Mouse (Mus musculus): ENCODE results near the gene Mark2.
A peak's percentile ranks its signal among the peaks of the same experiment; 100 is the strongest.
"Not testable (repeated sequence)": the region's sequence is repeated elsewhere in the genome, so short reads cannot be mapped to it uniquely, and the experiment has no call there.

Gene Mark2

GRCm38 (mm10) chr19:7374491-7374890 is 32.8 kb upstream of the Mark2 start:
- Histone ChIP-seq H3K4me1 (replicated peaks; ENCODE audit: low read depth, low read length) (peaks cover 93% of the 10 kb centered on the region), H3K27me3 (ENCODE audit: insufficient read depth, low read length) (no peaks in the 10 kb centered on the region), H3K9me3 (ENCODE audit: low read length) (no peaks in the 10 kb centered on the region), H3K4me3 (replicated peaks; ENCODE audit: low read length) (no peak overlapping the region), H3K36me3 (ENCODE audit: insufficient read depth, low read length) (peaks cover 81% of the 10 kb centered on the region)
- TF ChIP-seq POU5F1 (IDR thresholded peaks at IDR 0.05; ENCODE audit: borderline replicate concordance, low read length) (no peak), CTCF (conservative IDR thresholded peaks at IDR 0.05; ENCODE audit: low read length) (no peak), NANOG (IDR thresholded peaks at IDR 0.05; ENCODE audit: borderline replicate concordance, low read length) (no peak)

DNA sequence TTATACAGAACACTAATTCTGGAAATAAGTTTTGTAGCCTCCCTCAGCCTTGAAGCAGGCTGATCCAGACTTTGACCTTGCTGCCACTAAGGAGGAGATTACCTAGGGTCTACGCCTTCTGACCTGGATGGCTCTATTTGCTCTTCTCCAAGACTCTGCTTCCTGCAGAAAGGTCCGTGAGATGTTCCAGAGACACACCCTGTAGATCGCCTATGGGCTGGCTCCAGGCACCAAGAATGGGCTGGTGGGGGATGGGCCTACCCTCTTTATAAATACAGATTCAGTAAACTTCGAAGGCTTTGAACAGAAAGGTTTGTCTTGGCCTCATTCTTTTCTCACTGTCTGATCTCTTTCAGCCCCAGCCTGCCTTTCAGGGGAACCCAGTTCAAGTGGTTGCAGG is 27.8 kb upstream of the Mark2 start:
- peaks cover 92% of the 10 kb centered on the region for H3K4me1 ChIP-seq (replicated peaks; ENCODE audit: low read depth, low read length)
- H3K36me3 ChIP-seq (ENCODE audit: insufficient read depth, low read length) = peaks cover 76% of the 10 kb centered on the region
- not testable (repeated sequence) for H3K9me3 ChIP-seq (ENCODE audit: low read length); H3K4me3 ChIP-seq (replicated peaks; ENCODE audit: low read length); H3K27me3 ChIP-seq (ENCODE audit: insufficient read depth, low read length)

DNA sequence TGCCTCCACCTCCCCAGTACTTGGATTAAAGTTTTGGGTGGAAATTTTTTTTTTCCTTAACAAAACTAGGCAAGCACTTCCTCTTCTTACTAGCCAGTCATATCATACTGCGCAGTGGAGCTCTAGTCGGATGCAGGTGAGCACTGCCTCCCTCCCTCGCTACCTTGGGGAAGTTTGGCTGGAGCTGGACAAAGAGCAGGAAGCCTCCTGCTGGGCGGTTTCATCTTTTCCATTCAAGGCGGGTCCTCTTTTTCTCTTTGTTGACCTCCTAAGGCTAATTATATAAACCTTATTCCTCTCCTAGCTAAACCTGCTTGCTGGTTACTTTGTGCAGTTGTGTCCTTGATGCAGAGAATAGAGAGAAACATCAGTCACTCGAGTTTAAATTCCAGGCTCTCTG is 12.0 kb upstream of the Mark2 start:
- Histone ChIP-seq H3K27me3 (ENCODE audit: insufficient read depth, low read length) (no peaks in the 10 kb centered on the region; the same call in 1 of the 2 replicates), H3K4me1 (replicated peaks; ENCODE audit: low read depth, low read length) (peaks cover 54% of the 10 kb centered on the region), H3K36me3 (ENCODE audit: insufficient read depth, low read length) (peaks cover 29% of the 10 kb centered on the region), H3K9me3 (ENCODE audit: low read length) (no peaks in the 10 kb centered on the region), H3K4me3 (replicated peaks; ENCODE audit: low read length) (peak overlapping the region; percentile 37; the same call in 1 of the 2 replicates)
- TF ChIP-seq POU5F1 (IDR thresholded peaks at IDR 0.05; ENCODE audit: borderline replicate concordance, low read length) = no peak
- peak; percentile 64 for TF ChIP-seq NANOG (IDR thresholded peaks at IDR 0.05; ENCODE audit: borderline replicate concordance, low read length)

- H3K27me3 ChIP-seq (ENCODE audit: insufficient read depth, low read length) = no peaks in the 10 kb centered on the region; the same call in 1 of the 2 replicates
- H3K9me3 ChIP-seq (ENCODE audit: low read length) = no peaks in the 10 kb centered on the region
- TF ChIP-seq POU5F1 (IDR thresholded peaks at IDR 0.05; ENCODE audit: borderline replicate concordance, low read length) = no peak
- peak; percentile 24; the same call in 1 of the 2 replicates for TF ChIP-seq NANOG (IDR thresholded peaks at IDR 0.05; ENCODE audit: borderline replicate concordance, low read length)
- peak overlapping the region; percentile 37 for H3K4me3 ChIP-seq (replicated peaks; ENCODE audit: low read length)
- peaks cover 47% of the 10 kb centered on the region for H3K4me1 ChIP-seq (replicated peaks; ENCODE audit: low read depth, low read length)
- H3K36me3 ChIP-seq (ENCODE audit: insufficient read depth, low read length) = peaks cover 22% of the 10 kb centered on the region
These were observed 11.3 kb upstream of the Mark2 start for GRCm38 (mm10) chr19:7352809-7353495.

GRCm38 (mm10) chr19:7349993-7350392 is 8.3 kb upstream of the Mark2 start:
- TF ChIP-seq CTCF (conservative IDR thresholded peaks at IDR 0.05; ENCODE audit: low read length) (no peak), POU5F1 (IDR thresholded peaks at IDR 0.05; ENCODE audit: borderline replicate concordance, low read length) (no peak), NANOG (IDR thresholded peaks at IDR 0.05; ENCODE audit: borderline replicate concordance, low read length) (no peak)
- Histone ChIP-seq H3K9me3 (ENCODE audit: low read length) (no peaks in the 10 kb centered on the region), H3K36me3 (ENCODE audit: insufficient read depth, low read length) (no peaks in the 10 kb centered on the region)

DNA sequence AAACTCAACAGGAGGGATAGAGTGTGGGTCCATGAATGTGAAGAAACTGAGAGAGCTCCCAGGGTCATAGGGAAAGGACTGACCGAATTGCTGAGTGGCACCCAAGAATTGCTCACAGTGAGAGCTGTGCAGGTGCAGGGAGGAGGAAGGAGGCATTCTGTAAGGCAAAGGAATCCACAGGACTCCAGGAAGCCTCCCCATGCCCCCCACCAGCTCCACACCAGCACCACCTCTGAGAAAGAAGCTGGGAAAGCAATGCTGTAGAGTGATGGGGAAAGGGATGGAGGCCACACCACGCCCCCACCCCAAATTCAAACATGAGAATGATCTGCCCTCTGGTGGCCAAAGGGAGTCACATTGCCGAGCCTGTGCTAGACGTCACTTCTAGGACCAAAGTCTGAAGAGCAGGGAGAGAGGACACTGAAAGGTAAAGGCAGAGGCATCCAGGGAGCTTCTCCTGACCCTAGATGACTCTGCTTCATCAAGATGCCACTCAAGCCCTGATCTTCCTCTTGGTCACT is 3.6 kb upstream of the Mark2 start:
- no peaks in the 10 kb centered on the region for H3K36me3 ChIP-seq (ENCODE audit: insufficient read depth, low read length)
- peaks cover 21% of the 10 kb centered on the region for H3K4me1 ChIP-seq (replicated peaks; ENCODE audit: low read depth, low read length)
- H3K4me3 ChIP-seq (replicated peaks; ENCODE audit: low read length) = no peak overlapping the region
- no peaks in the 10 kb centered on the region for H3K9me3 ChIP-seq (ENCODE audit: low read length)
- no peaks in the 10 kb centered on the region; the same call in 1 of the 2 replicates for H3K27me3 ChIP-seq (ENCODE audit: insufficient read depth, low read length)
- TF ChIP-seq POU5F1 (IDR thresholded peaks at IDR 0.05; ENCODE audit: borderline replicate concordance, low read length) (no peak), CTCF (conservative IDR thresholded peaks at IDR 0.05; ENCODE audit: low read length) (peak; percentile 75)

More at GRCm38 (mm10) chr19:7349993-7350392, 8.3 kb upstream of the Mark2 start:
- H3K4me3 ChIP-seq (replicated peaks; ENCODE audit: low read length) = no peak overlapping the region
- peaks cover 39% of the 10 kb centered on the region for H3K4me1 ChIP-seq (replicated peaks; ENCODE audit: low read depth, low read length)
- no peaks in the 10 kb centered on the region; the same call in 1 of the 2 replicates for H3K27me3 ChIP-seq (ENCODE audit: insufficient read depth, low read length)

- Histone ChIP-seq H3K4me3 (replicated peaks; ENCODE audit: low read length) (no peak overlapping the region), H3K4me1 (replicated peaks; ENCODE audit: low read depth, low read length) (peaks cover 43% of the 10 kb centered on the region)
- TF ChIP-seq NANOG (IDR thresholded peaks at IDR 0.05; ENCODE audit: borderline replicate concordance, low read length) (no peak), CTCF (conservative IDR thresholded peaks at IDR 0.05; ENCODE audit: low read length) (no peak), POU5F1 (IDR thresholded peaks at IDR 0.05; ENCODE audit: borderline replicate concordance, low read length) (no peak)
These were observed 986 bp upstream of the Mark2 start for GRCm38 (mm10) chr19:7342646-7343045.

DNA sequence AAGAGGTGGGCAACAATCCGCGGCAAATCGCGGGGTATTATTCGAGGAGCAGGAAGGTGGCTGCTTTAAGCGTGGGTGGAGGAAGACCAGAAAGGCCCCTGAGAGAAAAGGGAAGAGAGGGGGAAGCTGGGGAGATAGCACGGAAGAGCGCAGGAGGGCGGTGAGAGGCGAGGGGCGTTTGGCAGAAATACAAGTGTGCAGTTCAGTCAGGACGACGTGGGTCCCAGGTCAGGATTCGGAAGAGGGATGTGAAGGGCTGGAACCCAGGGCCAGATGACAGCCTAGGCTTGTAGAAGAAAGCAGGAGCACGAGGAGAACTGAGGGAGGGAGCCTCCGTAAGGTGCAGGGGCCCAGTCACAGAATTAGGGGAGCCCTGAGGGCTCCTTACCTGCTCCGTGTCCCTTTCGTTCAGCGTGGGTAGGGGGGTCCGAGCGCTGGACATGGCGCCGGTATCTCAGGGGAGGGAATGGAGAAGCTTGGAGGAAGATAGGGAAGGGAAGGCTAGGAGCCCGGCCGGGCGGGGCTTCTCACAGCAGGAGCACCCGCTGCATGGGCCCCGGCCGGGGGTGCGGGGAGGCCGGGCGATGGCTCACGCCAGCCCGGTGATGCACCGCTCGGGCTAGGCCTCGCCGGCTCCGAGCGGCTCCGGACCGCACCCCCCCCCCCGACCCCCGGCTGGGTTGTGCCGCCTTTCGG is 732 bp downstream of the Mark2 start:
- TF ChIP-seq NANOG (IDR thresholded peaks at IDR 0.05; ENCODE audit: borderline replicate concordance, low read length) (no peak), CTCF (conservative IDR thresholded peaks at IDR 0.05; ENCODE audit: low read length) (no peak), POU5F1 (IDR thresholded peaks at IDR 0.05; ENCODE audit: borderline replicate concordance, low read length) (no peak)
- Histone ChIP-seq H3K36me3 (ENCODE audit: insufficient read depth, low read length) (peaks cover 43% of the 10 kb centered on the region), H3K4me3 (replicated peaks; ENCODE audit: low read length) (peak overlapping the region; percentile 98), H3K9me3 (ENCODE audit: low read length) (no peaks in the 10 kb centered on the region), H3K4me1 (replicated peaks; ENCODE audit: low read depth, low read length) (peaks cover 60% of the 10 kb centered on the region), H3K27me3 (ENCODE audit: insufficient read depth, low read length) (no peaks in the 10 kb centered on the region)

More at GRCm38 (mm10) chr19:7342646-7343045, 986 bp upstream of the Mark2 start:
- Histone ChIP-seq H3K36me3 (ENCODE audit: insufficient read depth, low read length) (peaks cover 26% of the 10 kb centered on the region), H3K27me3 (ENCODE audit: insufficient read depth, low read length) (no peaks in the 10 kb centered on the region), H3K9me3 (ENCODE audit: low read length) (no peaks in the 10 kb centered on the region)

All from E14TG2a.4 (cell line).